Mouse (Mus musculus): ENCODE results near the gene Ccdc34.

- TF ChIP-seq CTCF (conservative IDR thresholded peaks at IDR 0.05; ENCODE audit: low read length) (no peak), NANOG (IDR thresholded peaks at IDR 0.05; ENCODE audit: borderline replicate concordance, low read length) (no peak), POU5F1 (IDR thresholded peaks at IDR 0.05; ENCODE audit: borderline replicate concordance, low read length) (no peak)
These were observed 115.9 kb downstream of the Ccdc34 start for GRCm38 (mm10) chr2:110133356-110134115.

Measured in E14TG2a.4 (cell line).